Mouse (Mus musculus): ENCODE measurements around the gene Sod1. TPM values are rescaled to one million over a fixed set of nuclear protein-coding genes. Genes with fewer than 3 reads are reported as not detected.

Sod1 gene
- 965 and 1,226 TPM in 2 replicates for polyA plus RNA-seq (2012; rRNA removed)

GRCm38 (mm10) chr16:90220026-90220891, at the start of gene Sod1:
TSS of gene Sod1 (plus strand) at chr16:90220754.
- Histone ChIP-seq H3K36me3 (ENCODE audit: control insufficient read depth, insufficient read depth, low read length) (peaks cover 3% of the 10 kb centered on the region; the same call in 1 of the 2 replicates), H3K27me3 (replicated peaks; ENCODE audit: control insufficient read depth, insufficient read depth, low read length) (no peaks in the 10 kb centered on the region), H3K27ac (ENCODE audit: insufficient read depth, low read depth, low read length) (peak within 1 kb of the TSS; percentile 86), H3K4me1 (ENCODE audit: control insufficient read depth, insufficient read depth, low read length) (peaks cover 14% of the 10 kb centered on the region), H3K4me3 (ENCODE audit: insufficient read depth, low read depth, low read length) (peak within 1 kb of the TSS; percentile 86)
- peak; percentile 96 for DNase-seq
- WGBS, result 2% methylated on average over 63 of the region's 63 CpGs
- TF ChIP-seq CTCF (conservative IDR thresholded peaks at IDR 0.05; ENCODE audit: insufficient read depth, insufficient read length, low read depth, low read length), result no peak
- TF ChIP-seq POLR2A (IDR thresholded peaks at IDR 0.05; ENCODE audit: low read depth, low read length), result peak; percentile 95

GRCm38 (mm10) chr16:90171416-90171815, 49.1 kb upstream of the Sod1 start:
- Histone ChIP-seq H3K4me1 (ENCODE audit: control insufficient read depth, insufficient read depth, low read length) (no peaks in the 10 kb centered on the region), H3K27me3 (replicated peaks; ENCODE audit: control insufficient read depth, insufficient read depth, low read length) (no peaks in the 10 kb centered on the region), H3K27ac (ENCODE audit: insufficient read depth, low read depth, low read length) (no peak overlapping the region), H3K36me3 (ENCODE audit: control insufficient read depth, insufficient read depth, low read length) (no peaks in the 10 kb centered on the region), H3K4me3 (ENCODE audit: insufficient read depth, low read depth, low read length) (no peak overlapping the region)
- WGBS, result 80% methylated on average over 8 of the region's 8 CpGs
- DNase-seq, result no peak
- TF ChIP-seq POLR2A (IDR thresholded peaks at IDR 0.05; ENCODE audit: low read depth, low read length), result no peak
- no peak for TF ChIP-seq CTCF (conservative IDR thresholded peaks at IDR 0.05; ENCODE audit: insufficient read depth, insufficient read length, low read depth, low read length)

- H3K27me3 ChIP-seq (replicated peaks; ENCODE audit: control insufficient read depth, insufficient read depth, low read length), result no peaks in the 10 kb centered on the region
- no peak overlapping the region for H3K27ac ChIP-seq (ENCODE audit: insufficient read depth, low read depth, low read length)
- no peaks in the 10 kb centered on the region for H3K36me3 ChIP-seq (ENCODE audit: control insufficient read depth, insufficient read depth, low read length)
- no peak for DNase-seq
- H3K4me3 ChIP-seq (ENCODE audit: insufficient read depth, low read depth, low read length), result no peak overlapping the region
- 71% methylated on average over 10 of the region's 10 CpGs for WGBS
- no peak for TF ChIP-seq POLR2A (IDR thresholded peaks at IDR 0.05; ENCODE audit: low read depth, low read length)
- no peak for TF ChIP-seq CTCF (conservative IDR thresholded peaks at IDR 0.05; ENCODE audit: insufficient read depth, insufficient read length, low read depth, low read length)
- no peaks in the 10 kb centered on the region for H3K4me1 ChIP-seq (ENCODE audit: control insufficient read depth, insufficient read depth, low read length)
Observed at GRCm38 (mm10) chr16:90176472-90176871, 44.1 kb upstream of the Sod1 start.

- Histone ChIP-seq H3K36me3 (ENCODE audit: control insufficient read depth, insufficient read depth, low read length) (no peaks in the 10 kb centered on the region), H3K27ac (ENCODE audit: insufficient read depth, low read depth, low read length) (no peak overlapping the region), H3K4me3 (ENCODE audit: insufficient read depth, low read depth, low read length) (no peak overlapping the region), H3K4me1 (ENCODE audit: control insufficient read depth, insufficient read depth, low read length) (no peaks in the 10 kb centered on the region), H3K27me3 (replicated peaks; ENCODE audit: control insufficient read depth, insufficient read depth, low read length) (no peaks in the 10 kb centered on the region)
- TF ChIP-seq POLR2A (IDR thresholded peaks at IDR 0.05; ENCODE audit: low read depth, low read length) (no peak), CTCF (conservative IDR thresholded peaks at IDR 0.05; ENCODE audit: insufficient read depth, insufficient read length, low read depth, low read length) (no peak)
- DNase-seq, result no peak
- 79% methylated on average over 8 of the region's 8 CpGs for WGBS
Observed at GRCm38 (mm10) chr16:90177425-90177824, 43.1 kb upstream of the Sod1 start.

- H3K4me3 ChIP-seq (ENCODE audit: insufficient read depth, low read depth, low read length), result no peak overlapping the region
- TF ChIP-seq CTCF (conservative IDR thresholded peaks at IDR 0.05; ENCODE audit: insufficient read depth, insufficient read length, low read depth, low read length), result no peak
- H3K36me3 ChIP-seq (ENCODE audit: control insufficient read depth, insufficient read depth, low read length), result no peaks in the 10 kb centered on the region
- no peaks in the 10 kb centered on the region for H3K4me1 ChIP-seq (ENCODE audit: control insufficient read depth, insufficient read depth, low read length)
- no peak overlapping the region for H3K27ac ChIP-seq (ENCODE audit: insufficient read depth, low read depth, low read length)
- WGBS, result 96% methylated on average over 3 of the region's 3 CpGs
- H3K27me3 ChIP-seq (replicated peaks; ENCODE audit: control insufficient read depth, insufficient read depth, low read length), result no peaks in the 10 kb centered on the region
- DNase-seq, result no peak
Observed at GRCm38 (mm10) chr16:90178404-90178803, 42.1 kb upstream of the Sod1 start.

GRCm38 (mm10) chr16:90179892-90180291, 40.7 kb upstream of the Sod1 start:
- Histone ChIP-seq H3K4me1 (ENCODE audit: control insufficient read depth, insufficient read depth, low read length) (no peaks in the 10 kb centered on the region), H3K36me3 (ENCODE audit: control insufficient read depth, insufficient read depth, low read length) (no peaks in the 10 kb centered on the region), H3K4me3 (ENCODE audit: insufficient read depth, low read depth, low read length) (no peak overlapping the region), H3K27me3 (replicated peaks; ENCODE audit: control insufficient read depth, insufficient read depth, low read length) (no peaks in the 10 kb centered on the region), H3K27ac (ENCODE audit: insufficient read depth, low read depth, low read length) (no peak overlapping the region)
- 89% methylated on average over 5 of the region's 5 CpGs for WGBS
- TF ChIP-seq CTCF (conservative IDR thresholded peaks at IDR 0.05; ENCODE audit: insufficient read depth, insufficient read length, low read depth, low read length), result no peak
- TF ChIP-seq POLR2A (IDR thresholded peaks at IDR 0.05; ENCODE audit: low read depth, low read length), result no peak
- DNase-seq, result no peak

GRCm38 (mm10) chr16:90180975-90181374, 39.6 kb upstream of the Sod1 start:
- Histone ChIP-seq H3K4me1 (ENCODE audit: control insufficient read depth, insufficient read depth, low read length) (no peaks in the 10 kb centered on the region), H3K4me3 (ENCODE audit: insufficient read depth, low read depth, low read length) (no peak overlapping the region), H3K36me3 (ENCODE audit: control insufficient read depth, insufficient read depth, low read length) (no peaks in the 10 kb centered on the region), H3K27me3 (replicated peaks; ENCODE audit: control insufficient read depth, insufficient read depth, low read length) (no peaks in the 10 kb centered on the region), H3K27ac (ENCODE audit: insufficient read depth, low read depth, low read length) (no peak overlapping the region)
- no peak for DNase-seq
- TF ChIP-seq CTCF (conservative IDR thresholded peaks at IDR 0.05; ENCODE audit: insufficient read depth, insufficient read length, low read depth, low read length) (no peak), POLR2A (IDR thresholded peaks at IDR 0.05; ENCODE audit: low read depth, low read length) (no peak)
- 77% methylated on average over 6 of the region's 6 CpGs for WGBS

Data from kidney, adult 2 months (tissue).